Mouse (Mus musculus): ENCODE results near the gene Prdm16. TPM values are rescaled to one million over a fixed set of nuclear protein-coding genes. Genes with fewer than 3 reads are reported as not detected.

Prdm16 gene
- polyA plus RNA-seq, 1 experiment from 2014 or later: 18.1 TPM

- H3K4me3 ChIP-seq (ENCODE audit: control insufficient read depth in 1 of 2, insufficient read depth in 1 of 2, low read depth in 1 of 2, low read length in 2 of 2): no peak overlapping the region
- no peaks in the 10 kb centered on the region for H3K27me3 ChIP-seq (ENCODE audit: control insufficient read depth, insufficient read depth, low read length)
- no peaks in the 10 kb centered on the region for H3K9me3 ChIP-seq (ENCODE audit: control insufficient read depth, low read length)
- peak overlapping the region; percentile 38; the same call in 1 of the 2 replicates for H3K9ac ChIP-seq (ENCODE audit: low read length)
- ATAC-seq (ENCODE audit: insufficient number of reproducible peaks, insufficient read depth, low FRiP score, low read depth): no peak
- peak overlapping the region; percentile 54 for H3K4me2 ChIP-seq (ENCODE audit: low read length)
- H3K4me1 ChIP-seq (ENCODE audit: control insufficient read depth in 2 of 2, insufficient read depth in 2 of 2, low read length in 2 of 2): peaks cover 35 to 54% of the 10 kb centered on the region in 2 experiments
- H3K36me3 ChIP-seq (ENCODE audit: control insufficient read depth, insufficient read depth, low read length): no peaks in the 10 kb centered on the region
- H3K27ac ChIP-seq (replicated peaks in 1 of 2; ENCODE audit: control insufficient read depth in 1 of 2, insufficient read depth in 1 of 2, low read depth in 2 of 2, low read length in 2 of 2): no peak overlapping the region
- WGBS: 82% methylated on average over 11 of the region's 11 CpGs
These were observed 87.2 kb downstream of the Prdm16 start for GRCm38 (mm10) chr4:154549497-154549896.

- Histone ChIP-seq H3K9me3 (ENCODE audit: control insufficient read depth, low read length) (no peaks in the 10 kb centered on the region), H3K4me3 (ENCODE audit: control insufficient read depth in 1 of 2, insufficient read depth in 1 of 2, low read depth in 1 of 2, low read length in 2 of 2) (no peak overlapping the region), H3K9ac (ENCODE audit: low read length) (no peak overlapping the region), H3K27ac (replicated peaks in 1 of 2; ENCODE audit: control insufficient read depth in 1 of 2, insufficient read depth in 1 of 2, low read depth in 2 of 2, low read length in 2 of 2) (no peak overlapping the region), H3K4me1 (ENCODE audit: control insufficient read depth in 2 of 2, insufficient read depth in 2 of 2, low read length in 2 of 2) (peaks cover 47 to 64% of the 10 kb centered on the region in 2 experiments), H3K4me2 (ENCODE audit: low read length) (no peak overlapping the region), H3K27me3 (ENCODE audit: control insufficient read depth, insufficient read depth, low read length) (no peaks in the 10 kb centered on the region), H3K36me3 (ENCODE audit: control insufficient read depth, insufficient read depth, low read length) (no peaks in the 10 kb centered on the region)
- WGBS: 68% methylated on average over 21 of the region's 21 CpGs
- no peak for ATAC-seq (ENCODE audit: insufficient number of reproducible peaks, insufficient read depth, low FRiP score, low read depth)
These were observed 89.4 kb downstream of the Prdm16 start for GRCm38 (mm10) chr4:154547176-154547855.

- Histone ChIP-seq H3K36me3 (ENCODE audit: control insufficient read depth, insufficient read depth, low read length) (no peaks in the 10 kb centered on the region), H3K27me3 (ENCODE audit: control insufficient read depth, insufficient read depth, low read length) (no peaks in the 10 kb centered on the region), H3K27ac (replicated peaks in 1 of 2; ENCODE audit: control insufficient read depth in 1 of 2, insufficient read depth in 1 of 2, low read depth in 2 of 2, low read length in 2 of 2) (no peak overlapping the region), H3K4me2 (ENCODE audit: low read length) (peak overlapping the region; percentile 16), H3K4me1 (ENCODE audit: control insufficient read depth in 2 of 2, insufficient read depth in 2 of 2, low read length in 2 of 2) (peaks cover 61 to 75% of the 10 kb centered on the region in 2 experiments), H3K9me3 (ENCODE audit: control insufficient read depth, low read length) (no peaks in the 10 kb centered on the region), H3K9ac (ENCODE audit: low read length) (peak overlapping the region; percentile 21; the same call in 1 of the 2 replicates), H3K4me3 (ENCODE audit: control insufficient read depth in 1 of 2, insufficient read depth in 1 of 2, low read depth in 1 of 2, low read length in 2 of 2) (no peak overlapping the region)
- WGBS: 49% methylated on average over 9 of the region's 9 CpGs
- no peak for ATAC-seq (ENCODE audit: insufficient number of reproducible peaks, insufficient read depth, low FRiP score, low read depth)
These were observed 91.4 kb downstream of the Prdm16 start for GRCm38 (mm10) chr4:154545296-154545695.

GRCm38 (mm10) chr4:154543921-154544320 is 92.8 kb downstream of the Prdm16 start:
- H3K27ac ChIP-seq (replicated peaks in 1 of 2; ENCODE audit: control insufficient read depth in 1 of 2, insufficient read depth in 1 of 2, low read depth in 2 of 2, low read length in 2 of 2): peak overlapping the region; percentile 88 to 96
- 62% methylated on average over 21 of the region's 21 CpGs for WGBS
- peak overlapping the region; percentile 62 for H3K4me2 ChIP-seq (ENCODE audit: low read length)
- H3K9ac ChIP-seq (ENCODE audit: low read length): peak overlapping the region; percentile 56; the same call in 1 of the 2 replicates
- no peaks in the 10 kb centered on the region for H3K36me3 ChIP-seq (ENCODE audit: control insufficient read depth, insufficient read depth, low read length)
- H3K4me3 ChIP-seq (ENCODE audit: control insufficient read depth in 1 of 2, insufficient read depth in 1 of 2, low read depth in 1 of 2, low read length in 2 of 2): no peak overlapping the region
- peaks cover 68 to 79% of the 10 kb centered on the region in 2 experiments for H3K4me1 ChIP-seq (ENCODE audit: control insufficient read depth in 2 of 2, insufficient read depth in 2 of 2, low read length in 2 of 2)
- H3K27me3 ChIP-seq (ENCODE audit: control insufficient read depth, insufficient read depth, low read length): no peaks in the 10 kb centered on the region
- no peaks in the 10 kb centered on the region for H3K9me3 ChIP-seq (ENCODE audit: control insufficient read depth, low read length)
- ATAC-seq (ENCODE audit: insufficient number of reproducible peaks, insufficient read depth, low FRiP score, low read depth): no peak

GRCm38 (mm10) chr4:154543128-154543527 is 93.5 kb downstream of the Prdm16 start:
- Histone ChIP-seq H3K36me3 (ENCODE audit: control insufficient read depth, insufficient read depth, low read length) (no peaks in the 10 kb centered on the region), H3K4me2 (ENCODE audit: low read length) (peak overlapping the region; percentile 62), H3K9ac (ENCODE audit: low read length) (peak overlapping the region; percentile 56), H3K4me1 (ENCODE audit: control insufficient read depth in 2 of 2, insufficient read depth in 2 of 2, low read length in 2 of 2) (peaks cover 67 to 77% of the 10 kb centered on the region in 2 experiments), H3K4me3 (ENCODE audit: control insufficient read depth in 1 of 2, insufficient read depth in 1 of 2, low read depth in 1 of 2, low read length in 2 of 2) (peak overlapping the region; percentile 9 to 14; a peak in 1 of 4 replicates), H3K27ac (replicated peaks in 1 of 2; ENCODE audit: control insufficient read depth in 1 of 2, insufficient read depth in 1 of 2, low read depth in 2 of 2, low read length in 2 of 2) (peak overlapping the region; percentile 88 to 96), H3K9me3 (ENCODE audit: control insufficient read depth, low read length) (no peaks in the 10 kb centered on the region), H3K27me3 (ENCODE audit: control insufficient read depth, insufficient read depth, low read length) (no peaks in the 10 kb centered on the region)
- 39% methylated on average over 4 of the region's 4 CpGs for WGBS
- ATAC-seq (ENCODE audit: insufficient number of reproducible peaks, insufficient read depth, low FRiP score, low read depth): no peak

GRCm38 (mm10) chr4:154542568-154542967 is 94.1 kb downstream of the Prdm16 start:
- 20% methylated on average over 5 of the region's 5 CpGs for WGBS
- H3K9ac ChIP-seq (ENCODE audit: low read length): peak overlapping the region; percentile 59
- H3K4me3 ChIP-seq (ENCODE audit: control insufficient read depth in 1 of 2, insufficient read depth in 1 of 2, low read depth in 1 of 2, low read length in 2 of 2): peak overlapping the region in 1 of 2 experiments; percentile 14; a peak in 1 of 4 replicates
- H3K4me2 ChIP-seq (ENCODE audit: low read length): peak overlapping the region; percentile 62
- peaks cover 65 to 74% of the 10 kb centered on the region in 2 experiments for H3K4me1 ChIP-seq (ENCODE audit: control insufficient read depth in 2 of 2, insufficient read depth in 2 of 2, low read length in 2 of 2)
- no peaks in the 10 kb centered on the region for H3K36me3 ChIP-seq (ENCODE audit: control insufficient read depth, insufficient read depth, low read length)
- H3K27me3 ChIP-seq (ENCODE audit: control insufficient read depth, insufficient read depth, low read length): no peaks in the 10 kb centered on the region
- peak overlapping the region; percentile 88 to 96 for H3K27ac ChIP-seq (replicated peaks in 1 of 2; ENCODE audit: control insufficient read depth in 1 of 2, insufficient read depth in 1 of 2, low read depth in 2 of 2, low read length in 2 of 2)
- no peaks in the 10 kb centered on the region for H3K9me3 ChIP-seq (ENCODE audit: control insufficient read depth, low read length)
- peak; percentile 55; the same call in 1 of the 2 replicates for ATAC-seq (ENCODE audit: insufficient number of reproducible peaks, insufficient read depth, low FRiP score, low read depth)

- Histone ChIP-seq H3K9ac (ENCODE audit: low read length) (peak overlapping the region; percentile 59), H3K4me3 (ENCODE audit: control insufficient read depth in 1 of 2, insufficient read depth in 1 of 2, low read depth in 1 of 2, low read length in 2 of 2) (no peak overlapping the region), H3K27ac (replicated peaks in 1 of 2; ENCODE audit: control insufficient read depth in 1 of 2, insufficient read depth in 1 of 2, low read depth in 2 of 2, low read length in 2 of 2) (peak overlapping the region; percentile 75 to 96), H3K4me1 (ENCODE audit: control insufficient read depth in 2 of 2, insufficient read depth in 2 of 2, low read length in 2 of 2) (peaks cover 62 to 70% of the 10 kb centered on the region in 2 experiments), H3K36me3 (ENCODE audit: control insufficient read depth, insufficient read depth, low read length) (no peaks in the 10 kb centered on the region), H3K4me2 (ENCODE audit: low read length) (no peak overlapping the region; the same call in 1 of the 2 replicates), H3K9me3 (ENCODE audit: control insufficient read depth, low read length) (no peaks in the 10 kb centered on the region), H3K27me3 (ENCODE audit: control insufficient read depth, insufficient read depth, low read length) (no peaks in the 10 kb centered on the region)
- peak; percentile 40; the same call in 1 of the 2 replicates for ATAC-seq (ENCODE audit: insufficient number of reproducible peaks, insufficient read depth, low FRiP score, low read depth)
- WGBS: 40% methylated on average over 9 of the region's 9 CpGs
These were observed 94.9 kb downstream of the Prdm16 start for GRCm38 (mm10) chr4:154541632-154542276.

All from heart, embryonic 14.5 days (tissue).